Mouse (Mus musculus) small intestine, adult 2 months (tissue): ENCODE measurements around the gene Ctsw.

Experiments used
- CTCF ChIP-seq: fragments of 200-500 bp; IDR thresholded peaks from 2 replicates; pipeline ENCODE4 v1.5.1; 2012; ENCODE audit warnings: low read depth, mild to moderate bottlenecking, control low read depth, inconsistent platforms, low read length, moderate library complexity, mixed read lengths; ENCODE audit not compliant: insufficient replicate concordance, insufficient read length; ENCODE audit errors: extremely low read depth
- POLR2A ChIP-seq: fragments of 200-500 bp; IDR thresholded peaks from 2 replicates; pipeline ENCODE4 v1.6.1; 2012; ENCODE audit warnings: low read depth, mild to moderate bottlenecking, control low read depth, inconsistent platforms, low read length, moderate library complexity

GRCm38 (mm10) chr19:5463791-5464562, 4.3 kb downstream of the Ctsw start:
- TF ChIP-seq CTCF (peak; percentile 80; the same call in 1 of the 2 replicates), POLR2A (no peak)
